Mouse (Mus musculus): ENCODE measurements around the gene Tpmt. TPM values are rescaled to one million over a fixed set of nuclear protein-coding genes. Genes with fewer than 3 reads are reported as not detected.

Gene Tpmt
- polyA plus RNA-seq, 1 experiment from 2014 or later, result 19.6 TPM

DNA sequence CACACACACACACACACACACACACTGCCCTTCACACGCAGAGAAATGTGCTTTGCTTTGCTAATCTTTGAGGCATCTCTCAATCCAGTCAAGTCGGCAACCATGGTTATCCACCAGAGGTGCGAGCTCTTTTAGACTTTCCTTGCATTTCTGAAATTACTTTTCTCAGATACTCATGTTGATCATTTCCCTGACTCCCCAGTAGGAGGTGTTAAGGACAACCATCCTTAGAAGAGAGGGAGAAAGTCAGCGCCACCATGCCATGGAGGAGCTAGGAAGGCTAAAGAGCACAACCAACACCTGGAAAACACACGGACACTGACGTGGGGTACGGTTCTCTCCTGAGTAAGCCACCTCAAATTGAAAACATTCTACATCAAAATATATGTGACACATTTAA, 68.0 kb downstream of the Tpmt start:
- H3K27me3 ChIP-seq (ENCODE audit: control insufficient read depth, insufficient read depth, low read depth, low read length), result no peaks in the 10 kb centered on the region
- no peaks in the 10 kb centered on the region for H3K9me3 ChIP-seq (replicated peaks; ENCODE audit: control insufficient read depth, low read length, poor library complexity, severe bottlenecking)
- WGBS, result 93% methylated on average over 7 of the region's 7 CpGs
- no peak overlapping the region for H3K4me3 ChIP-seq (ENCODE audit: low read depth, low read length)
- peaks cover 7% of the 10 kb centered on the region for H3K4me1 ChIP-seq (ENCODE audit: control insufficient read depth, insufficient read depth, low read length)
- no peaks in the 10 kb centered on the region for H3K36me3 ChIP-seq (ENCODE audit: control insufficient read depth, insufficient read depth, low read length)
- no peak overlapping the region for H3K27ac ChIP-seq (ENCODE audit: low read length)
- H3K9ac ChIP-seq (ENCODE audit: low read depth, low read length), result no peak overlapping the region
- no peak overlapping the region for H3K4me2 ChIP-seq (ENCODE audit: low read length)
- ATAC-seq, result no peak

DNA sequence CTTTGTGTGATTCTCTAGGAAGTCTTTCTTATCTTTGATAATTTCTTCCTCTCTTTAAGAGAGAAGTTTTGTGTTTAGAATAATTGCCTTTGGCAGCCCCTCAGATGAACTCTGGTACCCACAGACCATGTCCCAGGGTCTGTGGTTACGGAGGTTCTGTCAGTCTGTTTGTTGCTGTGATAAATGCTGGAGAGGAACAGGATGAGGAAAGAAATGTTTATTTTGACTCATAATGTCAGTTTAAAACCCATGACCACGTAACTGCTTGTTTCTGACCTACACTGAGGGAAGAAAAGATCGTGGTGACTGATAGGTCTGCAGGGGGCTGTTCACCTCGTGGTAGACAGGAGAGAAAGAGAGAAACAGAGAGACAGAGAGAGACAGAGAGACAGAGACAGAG, 68.6 kb downstream of the Tpmt start:
- peaks cover 7% of the 10 kb centered on the region for H3K4me1 ChIP-seq (ENCODE audit: control insufficient read depth, insufficient read depth, low read length)
- H3K4me3 ChIP-seq (ENCODE audit: low read depth, low read length), result no peak overlapping the region
- H3K36me3 ChIP-seq (ENCODE audit: control insufficient read depth, insufficient read depth, low read length), result no peaks in the 10 kb centered on the region
- no peak overlapping the region for H3K9ac ChIP-seq (ENCODE audit: low read depth, low read length)
- 42% methylated on average over 4 of the region's 4 CpGs for WGBS
- H3K27me3 ChIP-seq (ENCODE audit: control insufficient read depth, insufficient read depth, low read depth, low read length), result no peaks in the 10 kb centered on the region
- no peak overlapping the region for H3K27ac ChIP-seq (ENCODE audit: low read length)
- no peaks in the 10 kb centered on the region for H3K9me3 ChIP-seq (replicated peaks; ENCODE audit: control insufficient read depth, low read length, poor library complexity, severe bottlenecking)
- H3K4me2 ChIP-seq (ENCODE audit: low read length), result peak overlapping the region; percentile 75; the same call in 1 of the 2 replicates
- no peak for ATAC-seq

- peak overlapping the region; percentile 61 for H3K27ac ChIP-seq (ENCODE audit: low read length)
- peaks cover 7% of the 10 kb centered on the region for H3K4me1 ChIP-seq (ENCODE audit: control insufficient read depth, insufficient read depth, low read length)
These were observed 69.4 kb downstream of the Tpmt start for GRCm38 (mm10) chr13:46975031-46975551.

More at GRCm38 (mm10) chr13:46975031-46975551, 69.4 kb downstream of the Tpmt start:
- peak overlapping the region; percentile 62 for H3K9ac ChIP-seq (ENCODE audit: low read depth, low read length)
- H3K4me3 ChIP-seq (ENCODE audit: low read depth, low read length), result peak overlapping the region; percentile 41
- no peaks in the 10 kb centered on the region for H3K27me3 ChIP-seq (ENCODE audit: control insufficient read depth, insufficient read depth, low read depth, low read length)
- peak; percentile 96 for ATAC-seq
- no peaks in the 10 kb centered on the region for H3K36me3 ChIP-seq (ENCODE audit: control insufficient read depth, insufficient read depth, low read length)
- peak overlapping the region; percentile 75 for H3K4me2 ChIP-seq (ENCODE audit: low read length)
- no peaks in the 10 kb centered on the region for H3K9me3 ChIP-seq (replicated peaks; ENCODE audit: control insufficient read depth, low read length, poor library complexity, severe bottlenecking)
- whole genome bisulfite sequencing, result 15% methylated on average over 13 of the region's 14 CpGs

Other genes with a start within 250 kb of the Tpmt start
- 7.2 and 7.6 TPM in 2 replicates for gene Kif13a, start 114.9 kb downstream of the Tpmt start, polyA plus RNA-seq (2015; fragmentation: Nextera tagmentation; extraction: Ambion mirVana)
- gene Nhlrc1, start 29.9 kb downstream of the Tpmt start, polyA plus RNA-seq (2015; fragmentation: Nextera tagmentation; extraction: Ambion mirVana), result 19.3 and 19.9 TPM in 2 replicates
- 22.2 and 26.0 TPM in 2 replicates for gene Kdm1b, start 1.2 kb downstream of the Tpmt start, polyA plus RNA-seq (2015; fragmentation: Nextera tagmentation; extraction: Ambion mirVana)
- 94.8 and 116 TPM in 2 replicates for gene Dek, start 61.5 kb upstream of the Tpmt start, polyA plus RNA-seq (2015; fragmentation: Nextera tagmentation; extraction: Ambion mirVana)
- gene Rnf144b, start 77.9 kb upstream of the Tpmt start, polyA plus RNA-seq (2015; fragmentation: Nextera tagmentation; extraction: Ambion mirVana), result 0.92 and 1.0 TPM in 2 replicates

Data from midbrain, embryonic 16.5 days (tissue).